Mouse (Mus musculus) heart, adult 2 months (tissue): ENCODE data around the gene Ppp1r32. TPM values are rescaled to one million over a fixed set of nuclear protein-coding genes. Genes with fewer than 3 reads are reported as not detected.

Source experiments
- DNase-seq, 2 experiments: peaks; one replicate each; pipeline ENCODE4 v3.0.0; 2021
- H3K27ac ChIP-seq: fragments of 200-600 bp; 2 replicates; pipeline ENCODE4 v1.8.1; 2022
- H3K27me3 ChIP-seq: fragments of 200-500 bp; 2 replicates; pipeline ENCODE4 v1.6.1; 2012; ENCODE audit warnings: mild to moderate bottlenecking, low read length, inconsistent platforms, mixed read lengths; ENCODE audit not compliant: control insufficient read depth, insufficient read depth
- H3K36me3 ChIP-seq: fragments of 200-500 bp; 2 replicates; pipeline ENCODE4 v1.6.1; 2012; ENCODE audit warnings: low read length, inconsistent platforms; ENCODE audit not compliant: control insufficient read depth, insufficient read depth
- H3K4me1 ChIP-seq: fragments of 200-500 bp; 2 replicates; pipeline ENCODE4 v1.6.1; 2011; ENCODE audit warnings: low read length; ENCODE audit not compliant: control insufficient read depth, insufficient read depth
- H3K4me3 ChIP-seq: fragments of 200-600 bp; 2 replicates; pipeline ENCODE4 v1.8.1; 2022
- H3K79me2 ChIP-seq: fragments of 200-500 bp; replicated peaks from 2 replicates; pipeline ENCODE4 v1.6.1; 2012; ENCODE audit warnings: mild to moderate bottlenecking, inconsistent platforms, low read length, moderate library complexity, mixed read lengths; ENCODE audit not compliant: control insufficient read depth, insufficient read depth
- H3K9ac ChIP-seq: fragments of 200-500 bp; 2 replicates; pipeline ENCODE4 v1.6.1; 2012; ENCODE audit warnings: low read depth, mild to moderate bottlenecking, control low read depth, inconsistent platforms, low read length, mixed read lengths
- CTCF ChIP-seq: fragments of 200-600 bp; IDR thresholded peaks from 2 replicates; pipeline ENCODE4 v1.8.1; 2022; ENCODE audit warnings: antibody characterized with exemption, mild to moderate bottlenecking, moderate library complexity
- EP300 ChIP-seq: fragments of 200-500 bp; IDR thresholded peaks from 2 replicates; pipeline ENCODE4 v1.6.1; 2011; ENCODE audit warnings: low read depth, low read length, control low read depth; ENCODE audit not compliant: insufficient read depth
- POLR2A ChIP-seq: fragments of 200-500 bp; IDR thresholded peaks from 2 replicates; pipeline ENCODE4 v1.6.1; 2011; ENCODE audit warnings: mild to moderate bottlenecking, low read depth, low read length, control low read depth; ENCODE audit not compliant: insufficient read depth
- WGBS: fragments of 180-500 bp; shearing (Covaris S2); methylation state at CpG from one replicate; pipeline ENCODE4 v1.1.7; 2018; 5-methylcytosine and 5-hydroxymethylcytosine counted together
- intact Hi-C: fragments of 180-260 bp; cut with DNase I; formaldehyde crosslinking; loops from one replicate; pipeline ENCODE4 v1.15.1; 2025
- polyA plus RNA-seq: library from polyadenylated mRNA; depleted of rRNA; stranded (reverse); fragments of >200 nt; gene quantifications from 2 replicates; pipeline ENCODE4 v1.2.3, GENCODE M21; 2012
- total RNA-seq, 2 experiments: library from RNA; stranded (reverse); gene quantifications; 2 replicates each; pipeline ENCODE4 v1.2.3; 2021

Ppp1r32 gene
- total and polyA plus RNA-seq, 3 experiments: 0.16 to 1.1 (median 0.29) TPM

- H3K36me3 ChIP-seq: no peaks in the 10 kb centered on the region
- no peaks in the 10 kb centered on the region for H3K4me1 ChIP-seq
- peaks cover 13% of the 10 kb centered on the region for H3K27me3 ChIP-seq
- WGBS: under 1% methylated on average over 34 of the region's 34 CpGs
- DNase-seq: peak; percentile 52 to 59
- H3K79me2 ChIP-seq: no peaks in the 10 kb centered on the region
- intact Hi-C loops: no loop called here
- no peak overlapping the region for H3K27ac ChIP-seq
- no peak for TF ChIP-seq POLR2A
- TF ChIP-seq CTCF: no peak
- no peak for TF ChIP-seq EP300
- H3K9ac ChIP-seq: no peak overlapping the region
- peak overlapping the region; percentile 10; the same call in 1 of the 2 replicates for H3K4me3 ChIP-seq
Measured at GRCm38 (mm10) chr19:10457484-10457800, 25.3 kb downstream of the Ppp1r32 start.

GRCm38 (mm10) chr19:10456752-10457483 is 25.8 kb downstream of the Ppp1r32 start, which contains the start of gene Lrrc10b:
TSS of gene Lrrc10b (minus strand) at chr19:10457473.
- Histone ChIP-seq H3K4me3 (peak within 1 kb of the TSS; percentile 46), H3K9ac (peak within 1 kb of the TSS; percentile 34; the same call in 1 of the 2 replicates), H3K36me3 (no peaks in the 10 kb centered on the region), H3K79me2 (no peaks in the 10 kb centered on the region), H3K27ac (no peak within 1 kb of the TSS), H3K4me1 (no peaks in the 10 kb centered on the region), H3K27me3 (peaks cover 13% of the 10 kb centered on the region)
- TF ChIP-seq EP300 (no peak), CTCF (peak; percentile 58), POLR2A (no peak)
- DNase-seq: peak; percentile 59 to 62
- WGBS: under 1% methylated on average over 93 of the region's 96 CpGs
- intact Hi-C loops: no loop called here

- Histone ChIP-seq H3K36me3 (no peaks in the 10 kb centered on the region), H3K9ac (no peak overlapping the region), H3K4me3 (no peak overlapping the region), H3K4me1 (no peaks in the 10 kb centered on the region), H3K27me3 (peaks cover 13% of the 10 kb centered on the region), H3K27ac (no peak overlapping the region), H3K79me2 (no peaks in the 10 kb centered on the region)
- intact Hi-C loops: no loop called here
- WGBS: 48% methylated on average over 3 of the region's 3 CpGs
- TF ChIP-seq EP300: no peak
- TF ChIP-seq CTCF: no peak
- TF ChIP-seq POLR2A: no peak
- peak in 1 of 2 experiments; percentile 35 for DNase-seq
Measured at GRCm38 (mm10) chr19:10455437-10455806, 27.3 kb downstream of the Ppp1r32 start.

GRCm38 (mm10) chr19:10454718-10455436 is 27.9 kb downstream of the Ppp1r32 start:
- Histone ChIP-seq H3K9ac (no peak overlapping the region), H3K27ac (no peak overlapping the region; the same call in 1 of the 2 replicates), H3K4me3 (no peak overlapping the region), H3K79me2 (no peaks in the 10 kb centered on the region), H3K27me3 (peaks cover 11% of the 10 kb centered on the region), H3K36me3 (no peaks in the 10 kb centered on the region), H3K4me1 (no peaks in the 10 kb centered on the region)
- TF ChIP-seq POLR2A (no peak), CTCF (no peak), EP300 (no peak)
- intact Hi-C loops: no loop called here
- no peak for DNase-seq
- WGBS: 64% methylated on average over 4 of the region's 4 CpGs

DNA sequence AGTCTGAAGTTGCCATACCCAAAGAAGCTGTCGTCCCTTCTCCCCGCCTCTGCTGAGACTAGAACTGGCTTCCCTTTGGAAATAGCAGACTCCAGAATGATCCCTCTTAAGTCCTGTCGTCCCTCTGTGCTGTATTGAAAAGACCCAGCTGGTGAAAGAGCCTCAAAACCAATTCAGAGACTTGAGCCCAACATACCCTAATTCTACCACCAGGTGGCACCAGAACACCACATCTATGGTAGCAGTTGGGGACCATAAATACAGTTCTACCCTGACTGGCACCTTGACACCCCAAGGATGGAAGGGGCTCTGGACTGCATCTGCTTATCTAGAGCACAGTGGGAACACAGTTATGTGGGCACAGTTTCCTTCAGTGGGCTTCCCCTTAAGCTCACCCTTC is 33.0 kb downstream of the Ppp1r32 start:
- TF ChIP-seq POLR2A (no peak), CTCF (peak; percentile 90), EP300 (no peak)
- Histone ChIP-seq H3K36me3 (no peaks in the 10 kb centered on the region), H3K4me3 (no peak overlapping the region), H3K79me2 (no peaks in the 10 kb centered on the region), H3K9ac (no peak overlapping the region), H3K27me3 (no peaks in the 10 kb centered on the region), H3K4me1 (no peaks in the 10 kb centered on the region), H3K27ac (no peak overlapping the region)
- WGBS: 6% methylated on average over 3 of the region's 3 CpGs
- intact Hi-C loops: loop anchor here (1.0 to 5.0 kb wide), 2 partner anchors 37 to 153 kb away; no protein-coding TSS in a partner anchor
- DNase-seq: peak; percentile 47 to 63

GRCm38 (mm10) chr19:10449190-10449589 is 33.5 kb downstream of the Ppp1r32 start:
- DNase-seq: no peak
- Histone ChIP-seq H3K4me1 (no peaks in the 10 kb centered on the region), H3K36me3 (no peaks in the 10 kb centered on the region), H3K27me3 (no peaks in the 10 kb centered on the region), H3K9ac (no peak overlapping the region), H3K4me3 (no peak overlapping the region), H3K27ac (no peak overlapping the region), H3K79me2 (no peaks in the 10 kb centered on the region)
- TF ChIP-seq POLR2A: no peak
- no peak for TF ChIP-seq EP300
- no peak for TF ChIP-seq CTCF
- 71% methylated on average over 6 of the region's 6 CpGs for WGBS
- intact Hi-C loops: loop anchor here (1.0 to 5.0 kb wide), 2 partner anchors 37 to 153 kb away; no protein-coding TSS in a partner anchor
